Mouse (Mus musculus) ES-E14 (cell line): ENCODE data around the gene Kcnd2. TPM values are rescaled to one million over a fixed set of nuclear protein-coding genes. Genes with fewer than 3 reads are reported as not detected.

Experiments used
- DNase-seq: peaks from one replicate; pipeline ENCODE4 v3.0.0-alpha.2; 2013; ENCODE audit warnings: low read depth, low spot score
- H3K27ac ChIP-seq: 2 replicates; pipeline ENCODE4 v1.5.1; 2012; ENCODE audit warnings: low read depth, mild to moderate bottlenecking, low read length, moderate library complexity, mixed read lengths; ENCODE audit not compliant: poor library complexity, insufficient read depth, severe bottlenecking
- H3K36me3 ChIP-seq: 2 replicates; pipeline ENCODE4 v1.6.1; 2012; ENCODE audit warnings: mild to moderate bottlenecking, low read length, moderate library complexity, mixed read lengths; ENCODE audit not compliant: control insufficient read depth, poor library complexity, insufficient read depth, severe bottlenecking
- H3K4me1 ChIP-seq, 2 experiments: fragments of 150-350 bp in 1 of 2; sonication (generic) in 1 of 2; 2 replicates each; pipeline ENCODE4 v1.6.1; 2012; ENCODE audit warnings: low read length in 2 of 2, mild to moderate bottlenecking in 1 of 2, mixed read lengths in 1 of 2; ENCODE audit not compliant: control insufficient read depth in 2 of 2, insufficient read depth in 2 of 2, poor library complexity in 1 of 2
- H3K4me3 ChIP-seq, 2 experiments: fragments of 150-350 bp in 1 of 2; sonication (generic) in 1 of 2; 2 replicates each; pipeline ENCODE4 v1.5.1; 2012; ENCODE audit warnings: low read length in 2 of 2, low read depth in 1 of 2, mild to moderate bottlenecking in 1 of 2, mixed read lengths in 1 of 2; ENCODE audit not compliant: insufficient read depth in 1 of 2, poor library complexity in 1 of 2, severe bottlenecking in 1 of 2
- H3K9ac ChIP-seq: 2 replicates; pipeline ENCODE4 v1.6.1; 2012; ENCODE audit warnings: low read depth, mild to moderate bottlenecking, low read length, mixed read lengths; ENCODE audit not compliant: poor library complexity, insufficient read depth, severe bottlenecking
- H3K9me3 ChIP-seq: fragments of 150-350 bp; sonication (generic); 2 replicates; pipeline ENCODE4 v1.6.1; 2012; ENCODE audit warnings: low read depth, mild to moderate bottlenecking, low read length; ENCODE audit not compliant: control insufficient read depth, insufficient read depth
- CHD2 ChIP-seq: IDR thresholded peaks from 2 replicates; pipeline ENCODE4 v1.6.1; 2014; ENCODE audit warnings: mild to moderate bottlenecking, low read depth, low read length, inconsistent platforms
- HCFC1 ChIP-seq: IDR thresholded peaks from 2 replicates; pipeline ENCODE4 v1.6.1; 2012; ENCODE audit warnings: low read length, inconsistent platforms, borderline replicate concordance; ENCODE audit not compliant: insufficient read depth
- MAFK ChIP-seq: IDR thresholded peaks from 2 replicates; pipeline ENCODE4 v1.6.1; 2014; ENCODE audit warnings: mild to moderate bottlenecking, low read depth, low read length, inconsistent platforms; ENCODE audit not compliant: insufficient read depth
- ZC3H11A ChIP-seq: IDR thresholded peaks from 2 replicates; pipeline ENCODE4 v1.6.1; 2012; ENCODE audit warnings: low read depth, mild to moderate bottlenecking, inconsistent platforms, low read length, borderline replicate concordance
- ZNF384 ChIP-seq: IDR thresholded peaks from 2 replicates; pipeline ENCODE4 v1.6.1; 2012; ENCODE audit warnings: low read depth, low read length, inconsistent platforms
- in situ Hi-C, 2 experiments: fragments of 600-800 bp; cut with MboI; formaldehyde crosslinking; loops; one replicate each; pipeline ENCODE4 v1.15.1; 2025; ENCODE audit warnings: low sequenced_read_pairs in 2 of 2, inconsistent platforms in 1 of 2; ENCODE audit not compliant: unreplicated experiment in 2 of 2
- total RNA-seq: library from RNA; depleted of rRNA; stranded (reverse); fragments of 300-350 nt; gene quantifications from 2 replicates; pipeline ENCODE4 v1.2.3, GENCODE M21; 2012

Kcnd2 gene
- total RNA-seq, 1 experiment = 0.36 TPM

GRCm38 (mm10) chr6:21464719-21465118, 249.4 kb downstream of the Kcnd2 start:
- in situ Hi-C loops = no loop called here
- Histone ChIP-seq H3K9ac (no peak overlapping the region), H3K27ac (no peak overlapping the region), H3K9me3 (no peaks in the 10 kb centered on the region), H3K36me3 (no peaks in the 10 kb centered on the region), H3K4me1 (no peaks in the 10 kb centered on the region), H3K4me3 (no peak overlapping the region)
- no peak for DNase-seq
- TF ChIP-seq ZNF384 = no peak
- TF ChIP-seq MAFK = no peak
- no peak for TF ChIP-seq ZC3H11A
- no peak for TF ChIP-seq HCFC1
- no peak for TF ChIP-seq CHD2

- Histone ChIP-seq H3K36me3 (no peaks in the 10 kb centered on the region), H3K9me3 (no peaks in the 10 kb centered on the region), H3K4me3 (no peak overlapping the region), H3K27ac (no peak overlapping the region), H3K9ac (no peak overlapping the region), H3K4me1 (no peaks in the 10 kb centered on the region)
- in situ Hi-C loops = no loop called here
- no peak for TF ChIP-seq ZNF384
- no peak for TF ChIP-seq HCFC1
- TF ChIP-seq ZC3H11A = no peak
- no peak for TF ChIP-seq MAFK
- no peak for TF ChIP-seq CHD2
- no peak for DNase-seq
Measured at GRCm38 (mm10) chr6:21471891-21472544, 256.7 kb downstream of the Kcnd2 start.

DNA sequence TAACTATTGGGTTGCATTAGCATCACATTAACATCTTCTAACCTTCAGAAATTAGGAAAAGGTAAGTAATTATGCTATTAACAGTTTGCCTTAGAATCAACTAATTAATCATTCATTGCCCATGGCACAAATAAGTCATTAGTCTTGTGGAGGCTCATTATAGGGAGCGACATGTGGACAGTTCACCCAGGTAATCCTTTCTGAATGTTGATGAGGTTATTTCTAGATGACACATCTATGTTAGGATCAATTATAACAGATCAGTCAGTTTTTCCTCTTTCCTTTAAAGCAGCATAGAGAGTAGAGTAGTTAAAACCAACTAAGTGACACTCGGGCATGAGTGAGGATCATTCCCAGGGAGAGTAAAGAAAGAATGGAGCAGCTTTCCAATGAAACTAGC, 267.4 kb downstream of the Kcnd2 start:
- DNase-seq = no peak
- TF ChIP-seq HCFC1 (no peak), CHD2 (no peak), ZNF384 (no peak), MAFK (no peak), ZC3H11A (no peak)
- in situ Hi-C loops = no loop called here
- no peaks in the 10 kb centered on the region for H3K36me3 ChIP-seq
- no peaks in the 10 kb centered on the region for H3K4me1 ChIP-seq
- no peak overlapping the region for H3K27ac ChIP-seq
- H3K9ac ChIP-seq = no peak overlapping the region
- H3K9me3 ChIP-seq = no peaks in the 10 kb centered on the region
- H3K4me3 ChIP-seq = no peak overlapping the region

DNA sequence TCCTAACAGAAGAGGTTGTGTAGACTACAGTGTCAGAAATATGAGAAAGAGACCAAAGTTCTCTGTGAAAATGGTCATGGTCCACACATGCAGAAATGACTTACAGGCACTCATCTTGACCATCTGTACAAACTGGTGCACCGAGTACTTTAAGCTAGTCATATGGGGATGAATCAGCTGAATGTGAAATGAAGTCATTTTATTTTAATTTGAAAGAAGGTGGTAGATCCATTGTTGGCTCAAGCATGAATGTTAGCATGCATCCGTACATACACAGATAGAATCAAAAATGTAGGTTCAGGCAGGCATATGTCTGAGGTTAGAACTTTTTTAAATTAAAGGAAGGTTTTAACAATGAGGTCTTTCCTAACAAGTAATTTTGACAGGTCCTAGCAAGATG, 273.2 kb downstream of the Kcnd2 start:
- Histone ChIP-seq H3K4me3 (no peak overlapping the region), H3K4me1 (no peaks in the 10 kb centered on the region)
- in situ Hi-C loops = no loop called here

GRCm38 (mm10) chr6:21502921-21503320, 287.6 kb downstream of the Kcnd2 start:
- Histone ChIP-seq H3K36me3 (no peaks in the 10 kb centered on the region), H3K27ac (no peak overlapping the region), H3K9me3 (no peaks in the 10 kb centered on the region), H3K4me1 (no peaks in the 10 kb centered on the region), H3K9ac (no peak overlapping the region), H3K4me3 (no peak overlapping the region)
- in situ Hi-C loops = no loop called here
- DNase-seq = no peak
- TF ChIP-seq ZC3H11A = no peak
- TF ChIP-seq MAFK = no peak
- no peak for TF ChIP-seq CHD2
- TF ChIP-seq HCFC1 = no peak
- TF ChIP-seq ZNF384 = no peak

More for the DNA sequence above, 273.2 kb downstream of the Kcnd2 start:
- DNase-seq = no peak
- H3K36me3 ChIP-seq = no peaks in the 10 kb centered on the region
- no peak overlapping the region for H3K9ac ChIP-seq
- H3K9me3 ChIP-seq = no peaks in the 10 kb centered on the region
- no peak overlapping the region for H3K27ac ChIP-seq
- TF ChIP-seq CHD2 = no peak
- TF ChIP-seq ZC3H11A = no peak
- no peak for TF ChIP-seq HCFC1
- TF ChIP-seq MAFK = no peak
- no peak for TF ChIP-seq ZNF384
